Mouse (Mus musculus) liver, embryonic 14.5 days (tissue): ENCODE data around the gene Ptpn14. TPM values are rescaled to one million over a fixed set of nuclear protein-coding genes. Genes with fewer than 3 reads are reported as not detected.

Experiments used
- ATAC-seq: fragments of 200-750 bp; cut with Nextera tagmentation; 2 replicates; pipeline ENCODE4 v1.8.0; 2017; ENCODE audit warnings: moderate number of reproducible peaks, mild to moderate bottlenecking, moderate library complexity; ENCODE audit not compliant: insufficient read depth
- DNase-seq, 3 experiments: peaks; one replicate each; pipeline ENCODE4 v3.0.0-alpha.2; 2012 to 2013; ENCODE audit warnings: low read depth in 3 of 3, low spot score in 3 of 3
- H3K27ac ChIP-seq: fragments of 300-500 bp; sonication (generic); 2 replicates; pipeline ENCODE4 v1.5.1; 2014; ENCODE audit warnings: moderate library complexity, mild to moderate bottlenecking, control low read depth, inconsistent platforms
- H3K27me3 ChIP-seq: fragments of 300-500 bp; sonication (generic); 2 replicates; pipeline ENCODE4 v1.6.1; 2014; ENCODE audit warnings: mild to moderate bottlenecking, low read length, moderate library complexity; ENCODE audit not compliant: control insufficient read depth, insufficient read depth
- H3K36me3 ChIP-seq: fragments of 300-500 bp; sonication (generic); replicated peaks from 2 replicates; pipeline ENCODE4 v1.6.1; 2014; ENCODE audit warnings: low read depth; ENCODE audit not compliant: control insufficient read depth, insufficient read depth
- H3K4me1 ChIP-seq, 2 experiments: fragments of 200-500 bp in 1 of 2; fragments of 300-500 bp in 1 of 2; sonication (generic) in 1 of 2; replicated peaks; 2 replicates each; pipeline ENCODE4 v1.6.1; 2012 to 2014; ENCODE audit warnings: antibody characterized with exemption in 1 of 2, inconsistent platforms in 1 of 2, low read length in 1 of 2; ENCODE audit not compliant: control insufficient read depth in 2 of 2, insufficient read depth in 2 of 2
- H3K4me2 ChIP-seq: fragments of 300-500 bp; sonication (generic); 2 replicates; pipeline ENCODE4 v1.6.1; 2014; ENCODE audit warnings: low read depth, mild to moderate bottlenecking, control low read depth, moderate library complexity
- H3K4me3 ChIP-seq, 2 experiments: fragments of 200-500 bp in 1 of 2; fragments of 300-500 bp in 1 of 2; sonication (generic) in 1 of 2; 2 replicates each; pipeline ENCODE4 v1.5.1; 2012 to 2014; ENCODE audit warnings: low read depth in 2 of 2, low read length in 2 of 2, mild to moderate bottlenecking in 2 of 2, control low read depth in 1 of 2, inconsistent platforms in 1 of 2, moderate library complexity in 1 of 2; ENCODE audit not compliant: insufficient read depth in 1 of 2
- H3K9ac ChIP-seq: fragments of 300-500 bp; sonication (generic); replicated peaks from 2 replicates; pipeline ENCODE4 v1.6.1; 2014; ENCODE audit warnings: mild to moderate bottlenecking, control low read depth, moderate library complexity
- H3K9me3 ChIP-seq: fragments of 300-500 bp; sonication (generic); 2 replicates; pipeline ENCODE4 v1.6.1; 2016; ENCODE audit warnings: low read length, mixed read lengths; ENCODE audit not compliant: control insufficient read depth
- CTCF ChIP-seq: IDR thresholded peaks from 2 replicates; pipeline ENCODE4 v1.5.1; 2016; ENCODE audit warnings: antibody characterized with exemption, low read depth, control low read depth
- EP300 ChIP-seq: IDR thresholded peaks from 2 replicates; pipeline ENCODE4 v1.6.1; 2016; ENCODE audit warnings: antibody characterized with exemption, low read depth
- WGBS: fragments of 180-500 bp; shearing (Covaris S2); extraction: QIAGEN DNeasy Blood & Tissue Kit; methylation state at CpG from one replicate; pipeline ENCODE4 v1.1.7; 2014; ENCODE audit not compliant: insufficient replicate concordance; 5-methylcytosine and 5-hydroxymethylcytosine counted together
- polyA plus RNA-seq, 2 experiments: library from polyadenylated mRNA; depleted of rRNA in 1 of 2; stranded (reverse) in 1 of 2; unstranded in 1 of 2; fragments of >200 nt; fragmentation: Nextera tagmentation in 1 of 2; extraction: Ambion mirVana in 1 of 2; gene quantifications; 2 replicates each; pipeline versions ENCODE4 v1.2.1 to v1.2.3; 2012 to 2014

Gene Ptpn14
- polyA plus RNA-seq, 2 experiments = 0.22 to 0.50 TPM

GRCm38 (mm10) chr1:189801303-189801702, 73.2 kb downstream of the Ptpn14 start:
- Histone ChIP-seq H3K9ac (no peak overlapping the region), H3K27me3 (no peaks in the 10 kb centered on the region), H3K4me1 (peaks cover 0 to 5% of the 10 kb centered on the region in 2 experiments; a peak in 2 of 4 replicates), H3K27ac (no peak overlapping the region), H3K4me2 (no peak overlapping the region), H3K9me3 (no peaks in the 10 kb centered on the region), H3K4me3 (no peak overlapping the region), H3K36me3 (no peaks in the 10 kb centered on the region)
- no peak for DNase-seq
- ATAC-seq = no peak
- TF ChIP-seq CTCF (no peak), EP300 (no peak)
- WGBS = 70% methylated on average over 4 of the region's 4 CpGs

DNA sequence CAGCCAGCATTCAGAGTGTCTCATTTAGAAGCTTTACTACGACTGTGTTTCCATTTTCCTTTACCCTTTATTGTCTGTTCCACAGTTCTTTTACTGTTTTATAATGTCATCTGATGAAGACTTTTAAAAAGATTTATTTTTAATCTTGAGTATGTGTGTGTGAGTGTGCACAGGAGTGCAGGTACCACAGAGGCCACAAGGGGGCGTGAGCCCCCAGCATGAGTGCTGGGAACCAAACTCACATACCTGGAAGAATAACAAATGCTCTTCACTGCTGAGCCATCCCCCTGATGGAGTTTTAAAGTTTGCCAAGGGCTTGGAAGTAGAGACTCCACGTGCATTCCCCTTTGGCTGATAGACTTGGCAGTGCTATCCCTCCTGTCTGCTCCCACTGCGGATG, 74.5 kb downstream of the Ptpn14 start:
- H3K27me3 ChIP-seq = no peaks in the 10 kb centered on the region
- ATAC-seq = no peak
- no peak overlapping the region for H3K4me2 ChIP-seq
- H3K4me1 ChIP-seq = peaks cover 0 to 12% of the 10 kb centered on the region in 2 experiments; a peak in 2 of 4 replicates
- 73% methylated on average over 4 of the region's 4 CpGs for WGBS
- H3K4me3 ChIP-seq = no peak overlapping the region
- TF ChIP-seq EP300 (no peak), CTCF (peak; percentile 52)
- H3K36me3 ChIP-seq = no peaks in the 10 kb centered on the region
- no peak for DNase-seq
- H3K9ac ChIP-seq = no peak overlapping the region
- no peak overlapping the region for H3K27ac ChIP-seq
- no peaks in the 10 kb centered on the region for H3K9me3 ChIP-seq

DNA sequence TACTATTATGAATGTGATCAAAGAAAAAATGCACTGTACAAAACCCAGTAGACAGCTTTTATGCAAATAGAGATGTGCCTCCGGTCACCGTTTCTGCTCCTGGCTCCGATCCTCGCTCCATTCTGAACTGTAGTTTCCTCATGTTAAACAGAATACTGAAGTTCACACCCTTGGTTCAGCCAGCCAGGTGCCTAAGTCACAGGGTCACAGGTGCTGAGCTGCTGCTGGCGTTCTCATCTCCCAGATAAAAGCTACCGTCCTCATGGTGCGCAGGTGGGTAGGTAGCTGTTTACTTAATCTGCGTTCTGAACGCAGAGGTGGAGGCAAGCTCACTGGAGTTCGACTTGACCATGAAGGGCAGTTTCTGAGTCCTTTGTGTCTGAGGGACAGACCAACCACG, 75.7 kb downstream of the Ptpn14 start:
- TF ChIP-seq CTCF (no peak), EP300 (no peak)
- Histone ChIP-seq H3K27me3 (no peaks in the 10 kb centered on the region), H3K4me3 (no peak overlapping the region), H3K9ac (no peak overlapping the region), H3K9me3 (no peaks in the 10 kb centered on the region), H3K4me1 (peaks cover 3 to 18% of the 10 kb centered on the region in 2 experiments), H3K4me2 (no peak overlapping the region), H3K27ac (no peak overlapping the region), H3K36me3 (no peaks in the 10 kb centered on the region)
- WGBS = 79% methylated on average over 11 of the region's 11 CpGs
- DNase-seq = no peak
- ATAC-seq = no peak

DNA sequence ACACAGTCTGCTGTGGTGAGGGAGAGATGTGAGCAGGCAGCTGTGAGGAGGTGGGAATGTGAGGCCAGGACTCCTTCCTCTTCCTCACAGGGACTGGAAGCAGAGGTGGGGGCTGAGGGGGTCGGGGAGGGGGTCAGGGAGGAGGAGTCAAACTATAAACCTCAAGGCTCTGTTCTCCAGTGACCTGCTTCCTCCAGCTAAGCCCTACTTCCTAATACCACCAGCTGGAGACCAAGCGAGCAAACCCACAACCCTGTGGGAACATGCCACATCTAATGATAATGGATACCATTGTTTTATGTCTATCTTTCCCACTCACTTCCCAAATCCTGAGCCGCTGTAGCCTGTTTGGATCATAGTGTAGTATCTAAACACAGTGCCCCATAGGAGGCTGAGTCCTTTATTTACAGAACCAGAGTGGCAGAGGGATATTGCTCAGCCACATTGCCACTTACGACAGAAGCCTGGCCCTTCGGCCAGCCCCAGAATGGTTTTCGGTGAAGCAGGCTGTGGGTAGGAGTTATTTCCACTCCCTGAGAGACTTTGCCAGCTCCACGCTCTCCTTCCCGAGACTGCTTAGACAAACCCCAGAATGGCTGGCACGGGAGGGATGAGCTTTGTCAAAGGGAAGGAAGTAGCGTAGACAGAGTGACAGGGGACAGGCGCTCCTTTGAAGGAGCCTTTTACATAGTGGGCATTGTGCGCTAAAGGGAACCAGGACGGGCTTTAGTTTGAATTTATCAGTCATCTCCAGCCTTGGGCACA, 78.6 kb downstream of the Ptpn14 start:
- no peaks in the 10 kb centered on the region for H3K9me3 ChIP-seq
- no peaks in the 10 kb centered on the region for H3K27me3 ChIP-seq
- no peaks in the 10 kb centered on the region for H3K36me3 ChIP-seq
- H3K4me3 ChIP-seq = no peak overlapping the region
- no peak overlapping the region for H3K9ac ChIP-seq
- H3K27ac ChIP-seq = no peak overlapping the region
- peaks cover 3 to 21% of the 10 kb centered on the region in 2 experiments for H3K4me1 ChIP-seq
- TF ChIP-seq CTCF (no peak), EP300 (no peak)
- WGBS = 49% methylated on average over 13 of the region's 13 CpGs
- no peak for DNase-seq
- no peak for ATAC-seq
- H3K4me2 ChIP-seq = no peak overlapping the region

DNA sequence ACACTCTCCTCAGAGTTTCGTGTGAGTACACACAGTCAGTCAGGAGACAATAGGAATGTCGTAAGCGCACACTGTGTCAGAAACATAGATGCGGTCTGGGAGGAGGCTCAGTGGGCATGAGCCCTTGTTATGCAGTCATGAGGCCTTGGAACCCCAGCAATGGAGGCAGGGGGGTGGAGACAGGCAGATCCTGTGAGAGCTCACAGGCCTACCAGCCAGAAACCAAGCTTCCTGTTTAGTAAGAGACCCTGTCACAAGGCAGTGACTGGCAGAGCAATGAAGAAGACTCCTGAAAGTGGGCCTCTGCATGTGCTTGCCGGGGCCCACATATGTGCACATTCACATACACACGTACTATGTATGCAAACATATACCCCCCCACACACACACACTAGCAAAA, 79.9 kb downstream of the Ptpn14 start:
- no peaks in the 10 kb centered on the region for H3K36me3 ChIP-seq
- ATAC-seq = peak; percentile 28; the same call in 1 of the 2 replicates
- DNase-seq = peak in 1 of 3 experiments; percentile 9
- H3K4me1 ChIP-seq = peaks cover 3 to 29% of the 10 kb centered on the region in 2 experiments
- no peak overlapping the region for H3K4me2 ChIP-seq
- TF ChIP-seq EP300 (no peak), CTCF (no peak)
- no peaks in the 10 kb centered on the region for H3K27me3 ChIP-seq
- H3K4me3 ChIP-seq = no peak overlapping the region
- no peak overlapping the region for H3K27ac ChIP-seq
- no peaks in the 10 kb centered on the region for H3K9me3 ChIP-seq
- H3K9ac ChIP-seq = no peak overlapping the region
- WGBS = 68% methylated on average over 6 of the region's 6 CpGs
